Mouse (Mus musculus) kidney, postnatal 4 days (tissue): Measurements from ENCODE around the gene Rpusd3.

Source experiments
- DNase-seq, 2 experiments: peaks; one replicate each; pipeline ENCODE4 v3.0.0; 2021; ENCODE audit warnings: mixed read lengths in 2 of 2

Gene Rpusd3

GRCm38 (mm10) chr6:113419199-113419587, at the start of gene Rpusd3:
Gene Rpusd3 (minus strand): TSS chr6:113419340.
- peak; percentile 100 for DNase-seq

GRCm38 (mm10) chr6:113468512-113468911, 49.4 kb upstream of the Rpusd3 start:
- DNase-seq: no peak

- peak; percentile 49 to 73 for DNase-seq
These were observed 46.5 kb upstream of the Rpusd3 start for GRCm38 (mm10) chr6:113465602-113466001.

GRCm38 (mm10) chr6:113464040-113464439, 44.9 kb upstream of the Rpusd3 start:
- DNase-seq: no peak

GRCm38 (mm10) chr6:113458635-113459034, 39.5 kb upstream of the Rpusd3 start:
- DNase-seq: peak; percentile 26 to 51

- DNase-seq: no peak
These were observed 38.9 kb upstream of the Rpusd3 start, which contains the start of gene Il17re for GRCm38 (mm10) chr6:113457952-113458534. Gene Il17re (plus strand): TSS chr6:113458484.

GRCm38 (mm10) chr6:113455007-113455406, 35.9 kb upstream of the Rpusd3 start:
- DNase-seq: no peak

GRCm38 (mm10) chr6:113451839-113452238, 32.7 kb upstream of the Rpusd3 start:
- no peak for DNase-seq

- DNase-seq: no peak
These were observed 28.5 kb upstream of the Rpusd3 start for GRCm38 (mm10) chr6:113447639-113448038.

- DNase-seq: peak in 1 of 2 experiments; percentile 29
These were observed 25.2 kb upstream of the Rpusd3 start for GRCm38 (mm10) chr6:113444207-113444965.

- peak in 1 of 2 experiments; percentile 29 for DNase-seq
These were observed 24.0 kb upstream of the Rpusd3 start for GRCm38 (mm10) chr6:113443091-113443490.

- DNase-seq: peak; percentile 94
These were observed 23.4 kb upstream of the Rpusd3 start, which contains the start of gene Jagn1 for GRCm38 (mm10) chr6:113442442-113443090. Gene Jagn1 (plus strand): TSS chr6:113442569.

- DNase-seq: no peak
These were observed 22.9 kb upstream of the Rpusd3 start for GRCm38 (mm10) chr6:113442087-113442441.

GRCm38 (mm10) chr6:113441147-113441680, 22.1 kb upstream of the Rpusd3 start:
- DNase-seq: peak; percentile 86 to 87

- no peak for DNase-seq
These were observed 21.5 kb upstream of the Rpusd3 start for GRCm38 (mm10) chr6:113440686-113441085.

GRCm38 (mm10) chr6:113438721-113439430, 19.7 kb upstream of the Rpusd3 start:
- DNase-seq: no peak

- DNase-seq: no peak
These were observed 18.0 kb upstream of the Rpusd3 start for GRCm38 (mm10) chr6:113437135-113437534.

GRCm38 (mm10) chr6:113435664-113436205, 16.6 kb upstream of the Rpusd3 start, which contains the start of gene Cidec:
Gene Cidec (minus strand): TSS chr6:113435760.
- DNase-seq: no peak

- DNase-seq: no peak
These were observed 15.6 kb upstream of the Rpusd3 start for GRCm38 (mm10) chr6:113434691-113435090.

- DNase-seq: no peak
These were observed 14.5 kb upstream of the Rpusd3 start for GRCm38 (mm10) chr6:113433661-113434060.

GRCm38 (mm10) chr6:113431801-113432200, 12.7 kb upstream of the Rpusd3 start:
- no peak for DNase-seq

- no peak for DNase-seq
These were observed 11.7 kb upstream of the Rpusd3 start for GRCm38 (mm10) chr6:113430846-113431245.
